Mouse (Mus musculus) spleen, adult 2 months (tissue): ENCODE results near the gene Kcnn3.

ENCODE experiments used
- CTCF ChIP-seq: fragments of 200-500 bp; IDR thresholded peaks from 2 replicates; pipeline ENCODE4 v1.5.1; 2011; ENCODE audit warnings: mild to moderate bottlenecking, inconsistent platforms; ENCODE audit not compliant: insufficient read depth, insufficient read length, insufficient replicate concordance; ENCODE audit errors: extremely low read depth
- POLR2A ChIP-seq: fragments of 200-500 bp; IDR thresholded peaks from 2 replicates; pipeline ENCODE4 v1.6.1; 2011; ENCODE audit warnings: low read depth, low read length, inconsistent platforms

GRCm38 (mm10) chr3:89588436-89588835, 68.5 kb downstream of the Kcnn3 start:
- TF ChIP-seq CTCF (no peak), POLR2A (no peak)
